Mouse (Mus musculus) hindbrain, embryonic 10.5 days (tissue): ENCODE measurements around the gene Zkscan3. TPM values are rescaled to one million over a fixed set of nuclear protein-coding genes. Genes with fewer than 3 reads are reported as not detected.
A peak's percentile ranks its signal among the peaks of the same experiment; 100 is the strongest.

Experiments used
- DNase-seq: peaks from one replicate; pipeline ENCODE4 v3.0.0-alpha.2; 2017; ENCODE audit warnings: low spot score
- H3K27ac ChIP-seq: fragments of 300-500 bp; sonication (generic); 2 replicates; pipeline ENCODE4 v1.5.1; 2016; ENCODE audit warnings: mild to moderate bottlenecking, moderate library complexity
- H3K27me3 ChIP-seq: fragments of 300-500 bp; sonication (generic); 2 replicates; pipeline ENCODE4 v1.6.1; 2016; ENCODE audit warnings: mild to moderate bottlenecking; ENCODE audit not compliant: poor library complexity, insufficient read depth, severe bottlenecking
- H3K36me3 ChIP-seq: fragments of 300-500 bp; sonication (generic); 2 replicates; pipeline ENCODE4 v1.6.1; 2016; ENCODE audit warnings: mild to moderate bottlenecking, moderate library complexity
- H3K4me1 ChIP-seq: fragments of 300-500 bp; sonication (generic); replicated peaks from 2 replicates; pipeline ENCODE4 v1.6.1; 2016; ENCODE audit warnings: mild to moderate bottlenecking
- H3K4me3 ChIP-seq: fragments of 300-500 bp; sonication (generic); 2 replicates; pipeline ENCODE4 v1.5.1; 2016; ENCODE audit warnings: mild to moderate bottlenecking, moderate library complexity
- H3K9me3 ChIP-seq: fragments of 300-500 bp; sonication (generic); 2 replicates; pipeline ENCODE4 v1.6.1; 2016; ENCODE audit warnings: mild to moderate bottlenecking, moderate library complexity
- WGBS: fragments of 180-500 bp; shearing (Covaris S2); methylation state at CpG from one replicate; pipeline ENCODE4 v1.1.7; 2016; 5-methylcytosine and 5-hydroxymethylcytosine counted together
- polyA plus RNA-seq: library from polyadenylated mRNA; unstranded; fragments of >200 nt; fragmentation: Nextera tagmentation; extraction: Ambion mirVana; gene quantifications from 2 replicates; pipeline ENCODE4 v1.2.1, GENCODE M21; 2016

Zkscan3 gene
- polyA plus RNA-seq = 76.8 and 87.6 TPM in 2 replicates

GRCm38 (mm10) chr13:21402287-21402846 is at the start of gene Zkscan3:
TSS of gene Zkscan3 (minus strand) at chr13:21402755.
- peak within 1 kb of the TSS; percentile 88 for H3K4me3 ChIP-seq
- H3K36me3 ChIP-seq = peaks cover 26% of the 10 kb centered on the region
- DNase-seq = peak; percentile 85
- peaks cover 19% of the 10 kb centered on the region for H3K4me1 ChIP-seq
- peak within 1 kb of the TSS; percentile 96 for H3K27ac ChIP-seq
- WGBS = 0% methylated on average over 35 of the region's 35 CpGs
- H3K27me3 ChIP-seq = no peaks in the 10 kb centered on the region
- H3K9me3 ChIP-seq = no peaks in the 10 kb centered on the region

- H3K9me3 ChIP-seq = no peaks in the 10 kb centered on the region
- peaks cover 12% of the 10 kb centered on the region for H3K4me1 ChIP-seq
- H3K36me3 ChIP-seq = peaks cover 70% of the 10 kb centered on the region
- no peaks in the 10 kb centered on the region for H3K27me3 ChIP-seq
- WGBS = 81% methylated on average over 16 of the region's 16 CpGs
- H3K27ac ChIP-seq = no peak overlapping the region
- no peak overlapping the region for H3K4me3 ChIP-seq
- DNase-seq = no peak
Observed at GRCm38 (mm10) chr13:21447856-21448614, 45.5 kb upstream of the Zkscan3 start.

- DNase-seq = no peak
- WGBS = 93% methylated on average over 9 of the region's 9 CpGs
- Histone ChIP-seq H3K27me3 (no peaks in the 10 kb centered on the region), H3K9me3 (no peaks in the 10 kb centered on the region), H3K4me3 (no peak overlapping the region), H3K36me3 (peaks cover 72% of the 10 kb centered on the region), H3K27ac (no peak overlapping the region), H3K4me1 (peaks cover under 1% of the 10 kb centered on the region; the same call in 1 of the 2 replicates)
Observed at GRCm38 (mm10) chr13:21446796-21447195, 44.2 kb upstream of the Zkscan3 start.

- 15% methylated on average over 10 of the region's 10 CpGs for WGBS
Observed at GRCm38 (mm10) chr13:21441207-21441572, 38.6 kb upstream of the Zkscan3 start.

GRCm38 (mm10) chr13:21440503-21441206 is 38.1 kb upstream of the Zkscan3 start, which contains the start of gene Pgbd1:
TSS of gene Pgbd1 (minus strand) at chr13:21441058.
- Histone ChIP-seq H3K27ac (peak within 1 kb of the TSS; percentile 88), H3K4me3 (peak within 1 kb of the TSS; percentile 67), H3K4me1 (peaks cover 18% of the 10 kb centered on the region), H3K27me3 (no peaks in the 10 kb centered on the region), H3K9me3 (no peaks in the 10 kb centered on the region), H3K36me3 (peaks cover 28% of the 10 kb centered on the region)
- peak; percentile 83 for DNase-seq
- 1% methylated on average over 32 of the region's 32 CpGs for WGBS

More at GRCm38 (mm10) chr13:21441207-21441572, 38.6 kb upstream of the Zkscan3 start:
- H3K9me3 ChIP-seq = no peaks in the 10 kb centered on the region
- peaks cover 18% of the 10 kb centered on the region for H3K4me1 ChIP-seq
- DNase-seq = peak; percentile 6
- peak overlapping the region; percentile 88 for H3K27ac ChIP-seq
- H3K36me3 ChIP-seq = peaks cover 33% of the 10 kb centered on the region
- H3K27me3 ChIP-seq = no peaks in the 10 kb centered on the region
- H3K4me3 ChIP-seq = peak overlapping the region; percentile 67

GRCm38 (mm10) chr13:21435476-21435875 is 32.9 kb upstream of the Zkscan3 start:
- peaks cover 8% of the 10 kb centered on the region; the same call in 1 of the 2 replicates for H3K4me1 ChIP-seq
- H3K9me3 ChIP-seq = no peaks in the 10 kb centered on the region
- 0 out of 2 replicates have a peak, but pooled peaks cover 2% of the 10 kb centered on the region for H3K36me3 ChIP-seq
- H3K27me3 ChIP-seq = no peaks in the 10 kb centered on the region
- H3K27ac ChIP-seq = no peak overlapping the region
- DNase-seq = no peak
- no peak overlapping the region for H3K4me3 ChIP-seq
- 84% methylated on average over 4 of the region's 4 CpGs for whole genome bisulfite sequencing

GRCm38 (mm10) chr13:21427631-21428030 is 25.1 kb upstream of the Zkscan3 start:
- no peak overlapping the region for H3K27ac ChIP-seq
- H3K4me3 ChIP-seq = no peak overlapping the region
- DNase-seq = no peak
- H3K9me3 ChIP-seq = no peaks in the 10 kb centered on the region
- no peaks in the 10 kb centered on the region for H3K27me3 ChIP-seq
- H3K36me3 ChIP-seq = 0 out of 2 replicates have a peak, but pooled peaks cover 2% of the 10 kb centered on the region
- 91% methylated on average over 1 of the region's 1 CpGs for WGBS
- no peaks in the 10 kb centered on the region for H3K4me1 ChIP-seq

- Histone ChIP-seq H3K4me3 (no peak overlapping the region), H3K4me1 (no peaks in the 10 kb centered on the region), H3K27me3 (no peaks in the 10 kb centered on the region), H3K36me3 (no peaks in the 10 kb centered on the region), H3K9me3 (no peaks in the 10 kb centered on the region), H3K27ac (no peak overlapping the region)
- no peak for DNase-seq
- 66% methylated on average over 5 of the region's 5 CpGs for WGBS
Observed at GRCm38 (mm10) chr13:21423301-21423700, 20.7 kb upstream of the Zkscan3 start.

GRCm38 (mm10) chr13:21418865-21419264 is 16.3 kb upstream of the Zkscan3 start:
- WGBS = 66% methylated on average over 6 of the region's 6 CpGs
- H3K27me3 ChIP-seq = no peaks in the 10 kb centered on the region

GRCm38 (mm10) chr13:21417298-21418010 is 14.9 kb upstream of the Zkscan3 start:
- Histone ChIP-seq H3K36me3 (no peaks in the 10 kb centered on the region), H3K4me1 (peaks cover 9% of the 10 kb centered on the region; the same call in 1 of the 2 replicates), H3K27ac (no peak overlapping the region), H3K27me3 (no peaks in the 10 kb centered on the region), H3K9me3 (no peaks in the 10 kb centered on the region), H3K4me3 (no peak overlapping the region)
- 80% methylated on average over 6 of the region's 6 CpGs for WGBS
- DNase-seq = no peak

More at GRCm38 (mm10) chr13:21418865-21419264, 16.3 kb upstream of the Zkscan3 start:
- H3K9me3 ChIP-seq = no peaks in the 10 kb centered on the region
- H3K36me3 ChIP-seq = no peaks in the 10 kb centered on the region
- no peak overlapping the region for H3K4me3 ChIP-seq
- peaks cover 9% of the 10 kb centered on the region; the same call in 1 of the 2 replicates for H3K4me1 ChIP-seq
- H3K27ac ChIP-seq = no peak overlapping the region
- no peak for DNase-seq

- DNase-seq = no peak
- H3K9me3 ChIP-seq = no peaks in the 10 kb centered on the region
- no peak overlapping the region for H3K4me3 ChIP-seq
- no peaks in the 10 kb centered on the region for H3K36me3 ChIP-seq
- H3K27me3 ChIP-seq = no peaks in the 10 kb centered on the region
- whole genome bisulfite sequencing = 91% methylated on average over 2 of the region's 2 CpGs
- peaks cover 9% of the 10 kb centered on the region; the same call in 1 of the 2 replicates for H3K4me1 ChIP-seq
- H3K27ac ChIP-seq = no peak overlapping the region
Observed at GRCm38 (mm10) chr13:21415750-21416149, 13.2 kb upstream of the Zkscan3 start.

- Histone ChIP-seq H3K27me3 (no peaks in the 10 kb centered on the region), H3K4me3 (no peak overlapping the region), H3K4me1 (peaks cover 9% of the 10 kb centered on the region; the same call in 1 of the 2 replicates), H3K36me3 (no peaks in the 10 kb centered on the region), H3K27ac (no peak overlapping the region), H3K9me3 (no peaks in the 10 kb centered on the region)
- DNase-seq = no peak
- 79% methylated on average over 4 of the region's 4 CpGs for WGBS
Observed at GRCm38 (mm10) chr13:21415266-21415665, 12.7 kb upstream of the Zkscan3 start.
